Mouse (Mus musculus): ENCODE measurements at regions not wholly inside any gene's neighbourhood (a gene's known extent, or its start where the extent isn't known, plus 50 kb on each side); places are given as distances from the start of the nearest gene placed in this dataset.

- no peaks in the 10 kb centered on the region for H3K27me3 ChIP-seq (ENCODE audit: control insufficient read depth, insufficient read depth, low read length)
- 73% methylated on average over 2 of the region's 2 CpGs for WGBS
Measured at GRCm38 (mm10) chr3:137062067-137062466, 278.8 kb upstream of the Emcn start.

DNA sequence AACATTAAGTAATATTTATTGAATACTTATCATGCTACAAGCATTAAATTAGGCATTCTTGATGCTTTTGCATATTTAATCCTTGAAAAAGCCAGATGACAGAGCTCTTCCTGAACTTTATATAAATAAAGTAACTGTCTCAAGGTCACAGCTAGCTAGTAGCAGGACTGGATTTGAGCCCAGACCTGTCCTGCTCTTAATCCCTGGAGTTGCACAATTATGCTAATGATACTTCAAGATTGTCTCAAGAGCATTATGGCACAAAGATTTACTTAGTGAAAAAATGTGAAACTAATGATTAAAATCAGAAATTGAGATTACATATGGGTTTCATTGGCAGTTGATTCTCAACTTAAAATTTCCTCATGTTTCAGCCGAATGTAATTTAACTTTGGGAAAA, 273.5 kb upstream of the Emcn start:
- no peak overlapping the region for H3K27ac ChIP-seq (ENCODE audit: insufficient read depth, low read depth, low read length)
- no peaks in the 10 kb centered on the region for H3K36me3 ChIP-seq (ENCODE audit: control insufficient read depth, insufficient read depth, low read length)
- no peaks in the 10 kb centered on the region for H3K4me1 ChIP-seq (ENCODE audit: control insufficient read depth, insufficient read depth, insufficient read length, low read length)
- no peaks in the 10 kb centered on the region for H3K27me3 ChIP-seq (ENCODE audit: control insufficient read depth, insufficient read depth, low read length)
- 80% methylated on average over 1 of the region's 1 CpGs for WGBS
- H3K4me3 ChIP-seq (ENCODE audit: low read depth, low read length): no peak overlapping the region
- TF ChIP-seq CTCF (IDR thresholded peaks at IDR 0.05; ENCODE audit: extremely low read depth, insufficient read length, insufficient replicate concordance, low read depth, low read length): no peak
- TF ChIP-seq POLR2A (IDR thresholded peaks at IDR 0.05; ENCODE audit: low read depth, low read length): no peak

More at GRCm38 (mm10) chr3:137062067-137062466, 278.8 kb upstream of the Emcn start:
- no peak overlapping the region for H3K4me3 ChIP-seq (ENCODE audit: low read depth, low read length)
- H3K36me3 ChIP-seq (ENCODE audit: control insufficient read depth, insufficient read depth, low read length): no peaks in the 10 kb centered on the region
- TF ChIP-seq CTCF (IDR thresholded peaks at IDR 0.05; ENCODE audit: extremely low read depth, insufficient read length, insufficient replicate concordance, low read depth, low read length) (no peak), POLR2A (IDR thresholded peaks at IDR 0.05; ENCODE audit: low read depth, low read length) (no peak)
- no peak overlapping the region for H3K27ac ChIP-seq (ENCODE audit: insufficient read depth, low read depth, low read length)
- H3K4me1 ChIP-seq (ENCODE audit: control insufficient read depth, insufficient read depth, insufficient read length, low read length): no peaks in the 10 kb centered on the region

GRCm38 (mm10) chr3:137069334-137069733, 271.5 kb upstream of the Emcn start:
- Histone ChIP-seq H3K27ac (ENCODE audit: insufficient read depth, low read depth, low read length) (no peak overlapping the region), H3K36me3 (ENCODE audit: control insufficient read depth, insufficient read depth, low read length) (no peaks in the 10 kb centered on the region), H3K4me3 (ENCODE audit: low read depth, low read length) (no peak overlapping the region), H3K27me3 (ENCODE audit: control insufficient read depth, insufficient read depth, low read length) (no peaks in the 10 kb centered on the region), H3K4me1 (ENCODE audit: control insufficient read depth, insufficient read depth, insufficient read length, low read length) (no peaks in the 10 kb centered on the region)
- WGBS: 87% methylated on average over 3 of the region's 3 CpGs
- TF ChIP-seq POLR2A (IDR thresholded peaks at IDR 0.05; ENCODE audit: low read depth, low read length) (no peak), CTCF (IDR thresholded peaks at IDR 0.05; ENCODE audit: extremely low read depth, insufficient read length, insufficient replicate concordance, low read depth, low read length) (no peak)

GRCm38 (mm10) chr3:137077718-137078599, 262.9 kb upstream of the Emcn start:
- H3K4me1 ChIP-seq (ENCODE audit: control insufficient read depth, insufficient read depth, insufficient read length, low read length): no peaks in the 10 kb centered on the region
- TF ChIP-seq CTCF (IDR thresholded peaks at IDR 0.05; ENCODE audit: extremely low read depth, insufficient read length, insufficient replicate concordance, low read depth, low read length) (no peak), POLR2A (IDR thresholded peaks at IDR 0.05; ENCODE audit: low read depth, low read length) (no peak)
- H3K27ac ChIP-seq (ENCODE audit: insufficient read depth, low read depth, low read length): no peak overlapping the region
- H3K4me3 ChIP-seq (ENCODE audit: low read depth, low read length): no peak overlapping the region
- H3K27me3 ChIP-seq (ENCODE audit: control insufficient read depth, insufficient read depth, low read length): no peaks in the 10 kb centered on the region
- H3K36me3 ChIP-seq (ENCODE audit: control insufficient read depth, insufficient read depth, low read length): no peaks in the 10 kb centered on the region
- WGBS: 71% methylated on average over 13 of the region's 13 CpGs

DNA sequence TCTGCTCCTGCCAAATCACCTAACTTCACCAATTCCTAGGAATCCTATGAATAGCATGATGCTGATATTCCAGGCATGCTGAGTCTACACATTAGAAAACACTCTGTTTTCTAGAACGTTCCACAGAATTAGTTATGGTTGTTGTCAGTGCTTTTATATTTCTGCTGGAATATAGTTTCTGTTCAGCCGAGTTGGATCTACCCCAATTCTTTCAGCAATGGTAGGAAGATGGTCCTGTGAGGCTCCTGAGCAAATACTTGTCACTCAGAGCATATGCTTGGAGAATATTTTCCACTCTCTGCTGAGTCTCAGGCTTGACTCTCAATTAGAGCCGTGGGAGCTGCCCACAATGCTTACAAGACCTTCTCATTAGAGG, 262.3 kb upstream of the Emcn start:
- no peak for TF ChIP-seq CTCF (IDR thresholded peaks at IDR 0.05; ENCODE audit: extremely low read depth, insufficient read length, insufficient replicate concordance, low read depth, low read length)
- TF ChIP-seq POLR2A (IDR thresholded peaks at IDR 0.05; ENCODE audit: low read depth, low read length): no peak
- H3K27ac ChIP-seq (ENCODE audit: insufficient read depth, low read depth, low read length): no peak overlapping the region
- WGBS: 81% methylated on average over 3 of the region's 3 CpGs

DNA sequence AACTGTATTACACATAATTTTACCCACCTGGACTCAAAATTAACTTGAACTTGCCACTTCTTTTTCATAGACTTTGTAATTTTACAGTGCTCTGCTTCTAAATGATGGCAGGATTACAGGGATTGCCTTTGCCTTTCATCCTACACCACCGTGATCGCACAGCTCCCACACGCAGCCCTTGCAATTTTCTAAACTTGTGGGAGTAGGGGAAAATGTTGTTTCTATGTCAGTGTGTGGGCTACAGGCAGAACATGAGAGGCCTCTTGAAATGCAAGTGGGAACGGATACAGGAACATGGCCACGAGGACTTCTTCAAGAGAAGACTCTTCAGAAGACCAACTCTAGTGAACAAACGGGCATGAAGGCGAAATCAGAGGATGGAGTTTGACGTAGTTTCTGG, 254.0 kb upstream of the Emcn start:
- H3K4me3 ChIP-seq (ENCODE audit: low read depth, low read length): no peak overlapping the region
- no peaks in the 10 kb centered on the region for H3K27me3 ChIP-seq (ENCODE audit: control insufficient read depth, insufficient read depth, low read length)
- no peaks in the 10 kb centered on the region for H3K36me3 ChIP-seq (ENCODE audit: control insufficient read depth, insufficient read depth, low read length)
- 91% methylated on average over 8 of the region's 8 CpGs for WGBS
- H3K27ac ChIP-seq (ENCODE audit: insufficient read depth, low read depth, low read length): no peak overlapping the region
- H3K4me1 ChIP-seq (ENCODE audit: control insufficient read depth, insufficient read depth, insufficient read length, low read length): no peaks in the 10 kb centered on the region
- no peak for TF ChIP-seq CTCF (IDR thresholded peaks at IDR 0.05; ENCODE audit: extremely low read depth, insufficient read length, insufficient replicate concordance, low read depth, low read length)
- TF ChIP-seq POLR2A (IDR thresholded peaks at IDR 0.05; ENCODE audit: low read depth, low read length): no peak

More for the DNA sequence above, 262.3 kb upstream of the Emcn start:
- Histone ChIP-seq H3K36me3 (ENCODE audit: control insufficient read depth, insufficient read depth, low read length) (no peaks in the 10 kb centered on the region), H3K4me3 (ENCODE audit: low read depth, low read length) (no peak overlapping the region), H3K4me1 (ENCODE audit: control insufficient read depth, insufficient read depth, insufficient read length, low read length) (no peaks in the 10 kb centered on the region), H3K27me3 (ENCODE audit: control insufficient read depth, insufficient read depth, low read length) (no peaks in the 10 kb centered on the region)

GRCm38 (mm10) chr3:137100627-137101404, 240.1 kb upstream of the Emcn start:
- no peak overlapping the region for H3K27ac ChIP-seq (ENCODE audit: insufficient read depth, low read depth, low read length)
- no peaks in the 10 kb centered on the region for H3K27me3 ChIP-seq (ENCODE audit: control insufficient read depth, insufficient read depth, low read length)
- H3K4me3 ChIP-seq (ENCODE audit: low read depth, low read length): no peak overlapping the region
- no peaks in the 10 kb centered on the region for H3K4me1 ChIP-seq (ENCODE audit: control insufficient read depth, insufficient read depth, insufficient read length, low read length)
- 44% methylated on average over 4 of the region's 4 CpGs for WGBS
- TF ChIP-seq POLR2A (IDR thresholded peaks at IDR 0.05; ENCODE audit: low read depth, low read length) (no peak), CTCF (IDR thresholded peaks at IDR 0.05; ENCODE audit: extremely low read depth, insufficient read length, insufficient replicate concordance, low read depth, low read length) (no peak)
- no peaks in the 10 kb centered on the region for H3K36me3 ChIP-seq (ENCODE audit: control insufficient read depth, insufficient read depth, low read length)
